25 mouse cellular contexts compared by ENCODE assay signal in the genomic region with DNA sequence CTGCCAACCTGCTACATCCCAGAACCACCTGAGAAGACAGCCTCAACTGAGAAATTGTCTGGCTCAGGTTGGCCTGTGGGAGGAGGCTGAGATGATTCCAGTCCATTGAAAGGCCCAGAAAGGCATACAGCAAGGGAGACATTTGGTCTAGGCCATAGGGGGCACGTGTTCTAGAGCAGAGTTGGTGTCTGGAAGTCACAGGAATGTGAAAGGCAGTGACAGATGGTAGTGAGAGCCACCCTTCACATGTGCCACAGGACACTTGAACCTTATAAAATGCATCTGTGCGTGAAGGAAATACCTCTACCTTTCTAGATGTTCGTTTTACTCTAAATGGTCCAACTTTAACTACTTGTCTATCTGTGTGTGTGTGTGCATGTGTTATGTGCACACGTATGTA.
"Had no signal": no experiment of that assay in that cellular context is flagged by ENCODE, and none has a peak within 500 bp of the region (broad histone marks: within the 10 kb centered on the region; RNA-seq: fewer than 3 reads in every experiment).

No protein-coding gene starts in this region.

- H3K4me3 ChIP-seq: embryonic facial prominence, embryonic 10.5 days; embryonic facial prominence, embryonic 12.5 days; embryonic facial prominence, embryonic 13.5 days; embryonic facial prominence, embryonic 15.5 days; erythroblast, embryonic 14.5 days; forebrain, embryonic 10.5 days; forebrain, embryonic 12.5 days; forebrain, embryonic 13.5 days; forebrain, embryonic 15.5 days; gastrocnemius, adult 2 months; heart, adult 2 months; heart, embryonic 10.5 days had no signal

- H3K27ac ChIP-seq: embryonic facial prominence, embryonic 10.5 days; embryonic facial prominence, embryonic 12.5 days; embryonic facial prominence, embryonic 13.5 days; embryonic facial prominence, embryonic 15.5 days; forebrain, embryonic 10.5 days; forebrain, embryonic 12.5 days; forebrain, embryonic 13.5 days; forebrain, embryonic 15.5 days; gastrocnemius, adult 2 months; heart, adult 2 months; heart, embryonic 10.5 days had no signal

- H3K36me3 ChIP-seq: embryonic facial prominence, embryonic 10.5 days; embryonic facial prominence, embryonic 12.5 days; embryonic facial prominence, embryonic 13.5 days; embryonic facial prominence, embryonic 15.5 days; forebrain, embryonic 10.5 days; forebrain, embryonic 12.5 days; forebrain, embryonic 15.5 days; heart, embryonic 10.5 days had no signal

- H3K4me2 ChIP-seq: embryonic facial prominence, embryonic 12.5 days; embryonic facial prominence, embryonic 13.5 days; embryonic facial prominence, embryonic 15.5 days; forebrain, embryonic 12.5 days; forebrain, embryonic 13.5 days; forebrain, embryonic 15.5 days had no signal

- H3K4me1 ChIP-seq: embryonic facial prominence, embryonic 10.5 days; embryonic facial prominence, embryonic 12.5 days; embryonic facial prominence, embryonic 13.5 days; embryonic facial prominence, embryonic 15.5 days; forebrain, embryonic 10.5 days; forebrain, embryonic 12.5 days; forebrain, embryonic 13.5 days; forebrain, embryonic 15.5 days; heart, embryonic 10.5 days had no signal

- DNase-seq: cerebellum, adult 9-10 months; cerebellum, adult 9-11 months; cerebellum, postnatal 10 days; cerebellum, postnatal 36 days; embryo, embryonic 11 days; forebrain, postnatal 0 days; gastrocnemius, adult 2 months; gastrocnemius, postnatal 10 days; gastrocnemius, postnatal 14 days; gastrocnemius, postnatal 25 days; gastrocnemius, postnatal 36 days; heart, adult 11 months; heart, adult 2 months had no signal

- H3K9ac ChIP-seq: embryonic facial prominence, embryonic 12.5 days; embryonic facial prominence, embryonic 13.5 days; embryonic facial prominence, embryonic 15.5 days; forebrain, embryonic 12.5 days; forebrain, embryonic 13.5 days; forebrain, embryonic 15.5 days; forebrain, postnatal 0 days had no signal

- H3K27me3 ChIP-seq: embryonic facial prominence, embryonic 12.5 days; embryonic facial prominence, embryonic 13.5 days; embryonic facial prominence, embryonic 15.5 days; forebrain, embryonic 12.5 days; forebrain, embryonic 13.5 days; forebrain, embryonic 15.5 days had no signal

- H3K9me3 ChIP-seq: embryonic facial prominence, embryonic 10.5 days; embryonic facial prominence, embryonic 12.5 days; embryonic facial prominence, embryonic 13.5 days; embryonic facial prominence, embryonic 15.5 days; forebrain, embryonic 10.5 days; forebrain, embryonic 12.5 days; forebrain, embryonic 13.5 days; forebrain, embryonic 15.5 days; heart, embryonic 10.5 days had no signal

- ATAC-seq: forebrain, embryonic 13.5 days; forebrain, embryonic 14.5 days; forebrain, embryonic 15.5 days; forebrain, embryonic 16.5 days; forebrain, postnatal 0 days had no signal
